Mouse (Mus musculus) spleen, adult 2 months (tissue): ENCODE measurements around the gene H2afj.

Experiments used
- CTCF ChIP-seq: fragments of 200-500 bp; IDR thresholded peaks from 2 replicates; pipeline ENCODE4 v1.5.1; 2011; ENCODE audit warnings: mild to moderate bottlenecking, inconsistent platforms; ENCODE audit not compliant: insufficient read depth, insufficient read length, insufficient replicate concordance; ENCODE audit errors: extremely low read depth
- POLR2A ChIP-seq: fragments of 200-500 bp; IDR thresholded peaks from 2 replicates; pipeline ENCODE4 v1.6.1; 2011; ENCODE audit warnings: low read depth, low read length, inconsistent platforms

DNA sequence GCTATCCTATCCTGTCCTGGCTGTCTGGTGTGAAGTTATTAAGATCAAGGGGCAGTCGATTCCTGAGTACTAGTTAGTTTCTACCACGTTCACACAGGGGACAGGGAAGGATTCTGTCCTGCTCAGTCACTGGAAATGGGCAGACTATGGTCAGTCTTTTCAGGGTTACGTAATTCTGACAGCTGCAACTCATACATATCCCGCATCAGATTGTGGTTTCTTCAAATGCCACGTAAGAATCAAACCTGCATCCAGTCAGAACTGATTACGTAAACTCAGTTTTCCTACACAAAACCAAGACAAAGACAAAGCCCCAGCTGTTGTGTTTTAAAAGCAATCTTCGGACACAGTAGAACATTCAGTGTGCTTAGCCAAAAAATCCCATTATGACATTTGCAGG, 7.3 kb downstream of the H2afj start:
- TF ChIP-seq CTCF (no peak), POLR2A (no peak)
